Mouse (Mus musculus): ENCODE data around the gene Gm12394. TPM values are rescaled to one million over a fixed set of nuclear protein-coding genes. Genes with fewer than 3 reads are reported as not detected.

Gene Gm12394
- polyA plus RNA-seq (2012; rRNA removed), result not detected in 2 replicates

DNA sequence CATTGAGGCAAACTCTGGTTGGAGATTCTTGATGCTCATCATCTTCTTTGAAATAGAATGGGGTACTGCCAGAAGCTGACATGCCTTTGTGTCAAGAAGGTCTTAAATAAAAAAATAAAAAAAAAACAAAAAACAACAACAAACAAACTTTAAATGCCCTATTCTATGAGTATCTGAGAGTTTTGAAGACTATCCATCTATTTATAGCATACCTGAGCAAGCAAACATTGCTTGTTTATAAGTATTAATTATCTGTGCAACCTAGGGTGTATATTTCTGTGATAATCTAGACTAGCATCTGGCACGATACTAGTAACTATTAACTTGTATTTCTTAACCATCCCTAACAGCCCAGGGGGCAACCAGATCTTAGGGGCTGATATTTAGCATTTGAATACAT lies at the start of gene Gm12394:
Gene Gm12394, minus strand, starts transcription at position 101 of the 400 bp plus-strand sequence.

GRCm38 (mm10) chr4:42874134-42874533 lies 17.6 kb upstream of the Gm12394 start, which contains the start of gene Fam205c:
Gene Fam205c (minus strand): TSS chr4:42874234.

DNA sequence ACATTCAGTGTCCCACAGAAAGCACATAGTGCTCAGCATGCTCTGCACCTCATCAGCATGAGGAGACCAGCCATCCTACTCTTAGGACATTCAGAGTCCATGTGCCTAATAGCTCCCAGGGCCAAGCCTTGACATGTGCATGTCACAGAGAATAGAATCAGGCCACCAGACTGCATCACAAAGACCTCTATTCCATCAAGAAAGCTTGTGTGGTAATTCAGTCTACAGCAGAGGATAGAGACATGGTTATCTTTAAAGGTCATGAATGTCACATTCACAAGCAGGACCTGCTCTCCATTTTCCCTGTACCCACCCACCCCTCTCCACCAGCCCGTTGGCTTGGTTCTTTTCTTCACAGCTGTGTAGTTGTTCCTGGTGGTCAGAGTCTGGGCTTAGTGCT lies 2.8 kb downstream of the Gm12394 start, which contains the start of gene Fam205a1:
Gene Fam205a1, minus strand, starts transcription at position 101 of the 400 bp plus-strand sequence.

DNA sequence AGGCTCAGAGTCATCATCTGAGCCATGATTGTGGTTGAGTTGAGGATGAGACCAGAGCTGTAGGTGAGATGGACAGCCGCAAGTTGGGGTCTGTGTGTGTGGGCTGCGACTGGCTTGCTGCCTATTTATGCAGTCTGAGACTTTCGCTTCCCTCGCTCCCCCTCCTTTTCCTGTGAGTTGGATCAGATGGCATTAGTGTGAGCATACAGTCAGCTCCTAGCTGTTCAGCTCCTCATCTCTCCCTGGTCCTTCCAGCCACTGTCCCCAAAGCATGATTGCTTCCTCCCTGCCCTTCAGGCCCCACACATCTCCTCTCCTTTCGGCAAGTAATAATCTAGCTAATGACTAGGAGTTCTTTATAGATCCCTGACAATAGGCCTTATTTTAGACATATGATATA lies 82.7 kb downstream of the Gm12394 start, which contains the start of gene Ccl21a:
Gene Ccl21a, minus strand, starts transcription at position 101 of the 400 bp plus-strand sequence.

GRCm38 (mm10) chr4:42756477-42756876 lies 100.1 kb downstream of the Gm12394 start, which contains the start of gene Ccl19:
Gene Ccl19 (minus strand): TSS chr4:42756577.

DNA sequence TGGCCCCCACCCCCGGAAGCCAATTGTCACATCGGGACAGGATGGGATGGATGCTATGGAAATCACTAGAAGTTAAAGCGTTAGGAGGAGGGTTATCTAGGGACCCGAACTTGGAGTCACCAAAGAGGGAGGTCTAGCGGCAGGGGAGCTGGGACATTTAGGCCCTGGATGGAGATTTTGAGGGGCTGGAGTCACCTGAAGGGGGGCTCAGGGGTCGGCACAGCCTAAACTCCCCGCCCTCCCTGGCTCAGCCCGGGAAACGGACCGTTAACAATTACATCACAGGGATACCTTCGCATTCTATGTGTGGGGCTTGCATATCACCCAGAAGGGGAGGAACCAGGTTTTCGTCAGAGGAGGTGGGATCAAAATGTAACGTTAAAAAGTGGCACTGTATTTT lies 121.3 kb downstream of the Gm12394 start, which contains the start of gene 4930578G10Rik:
Gene 4930578G10Rik, plus strand, starts transcription at position 301 of the 400 bp plus-strand sequence.

Other genes starting within 250 kb of the Gm12394 start
- 6.7 TPM in 1 of 2 replicates, not detected in the other for gene Gm10591, start 244.6 kb downstream of the Gm12394 start, polyA plus RNA-seq (2012; rRNA removed)
- 1.0 and 1.4 TPM in 2 replicates for gene Gm2564, start 227.1 kb downstream of the Gm12394 start, polyA plus RNA-seq (2012; rRNA removed)
- not detected in 2 replicates for gene Ccl27b, start 201.5 kb downstream of the Gm12394 start, polyA plus RNA-seq (2012; rRNA removed)
- not detected in 2 replicates for gene Il11ra2, start 194.9 kb downstream of the Gm12394 start, polyA plus RNA-seq (2012; rRNA removed)
- not detected in 2 replicates for gene 4930578G10Rik, start 121.2 kb downstream of the Gm12394 start, polyA plus RNA-seq (2012; rRNA removed)
- gene Ccl19, start 100.2 kb downstream of the Gm12394 start, polyA plus RNA-seq (2012; rRNA removed), result 9.1 and 10.2 TPM in 2 replicates
- gene Ccl21a, start 82.8 kb downstream of the Gm12394 start, polyA plus RNA-seq (2012; rRNA removed), result 94.6 and 107 TPM in 2 replicates
- gene Fam205a1, start 2.9 kb downstream of the Gm12394 start, polyA plus RNA-seq (2012; rRNA removed), result not detected in 2 replicates
- not detected in 2 replicates for gene Fam205c, start 17.5 kb upstream of the Gm12394 start, polyA plus RNA-seq (2012; rRNA removed)
- gene Phf24, start 59.9 kb upstream of the Gm12394 start, polyA plus RNA-seq (2012; rRNA removed), result 2.3 and 3.8 TPM in 2 replicates
- 16.6 and 17.5 TPM in 2 replicates for gene Dnajb5, start 93.0 kb upstream of the Gm12394 start, polyA plus RNA-seq (2012; rRNA removed)
- not detected in 2 replicates for gene 1700022I11Rik, start 112.8 kb upstream of the Gm12394 start, polyA plus RNA-seq (2012; rRNA removed)
- gene Vcp, start 143.7 kb upstream of the Gm12394 start, polyA plus RNA-seq (2012; rRNA removed), result 139 and 143 TPM in 2 replicates
- 19.4 and 19.8 TPM in 2 replicates for gene Fancg, start 153.7 kb upstream of the Gm12394 start, polyA plus RNA-seq (2012; rRNA removed)
- gene Pigo, start 169.0 kb upstream of the Gm12394 start, polyA plus RNA-seq (2012; rRNA removed), result 24.8 and 32.5 TPM in 2 replicates
- 61.6 and 63.3 TPM in 2 replicates for gene Stoml2, start 174.9 kb upstream of the Gm12394 start, polyA plus RNA-seq (2012; rRNA removed)
- 39.4 and 40.5 TPM in 2 replicates for gene Fam214b, start 189.4 kb upstream of the Gm12394 start, polyA plus RNA-seq (2012; rRNA removed)
- 14.0 and 16.4 TPM in 2 replicates for gene Unc13b, start 202.2 kb upstream of the Gm12394 start, polyA plus RNA-seq (2012; rRNA removed)